Mouse (Mus musculus) liver, embryonic 16.5 days (tissue): ENCODE results near the gene Olfr1155. TPM values are rescaled to one million over a fixed set of nuclear protein-coding genes. Genes with fewer than 3 reads are reported as not detected.

Experiments
- ATAC-seq: fragments of 200-750 bp; cut with Nextera tagmentation; 2 replicates; pipeline ENCODE4 v1.8.0; 2017; ENCODE audit warnings: low read depth, mild to moderate bottlenecking, moderate number of reproducible peaks, moderate library complexity
- H3K27ac ChIP-seq: fragments of 300-500 bp; sonication (generic); 2 replicates; pipeline ENCODE4 v1.5.1; 2014; ENCODE audit warnings: mild to moderate bottlenecking, low read length
- H3K27me3 ChIP-seq: fragments of 300-500 bp; sonication (generic); 2 replicates; pipeline ENCODE4 v1.6.1; 2014; ENCODE audit warnings: low read depth, low read length, mixed read lengths; ENCODE audit not compliant: control insufficient read depth, insufficient read depth
- H3K36me3 ChIP-seq: fragments of 300-500 bp; sonication (generic); 2 replicates; pipeline ENCODE4 v1.6.1; 2014; ENCODE audit warnings: mild to moderate bottlenecking; ENCODE audit not compliant: control insufficient read depth, insufficient read depth
- H3K4me1 ChIP-seq: fragments of 300-500 bp; sonication (generic); 2 replicates; pipeline ENCODE4 v1.6.1; 2014; ENCODE audit warnings: low read depth, low read length, mixed read lengths; ENCODE audit not compliant: control insufficient read depth
- H3K4me2 ChIP-seq: fragments of 300-500 bp; sonication (generic); 2 replicates; pipeline ENCODE4 v1.6.1; 2014; ENCODE audit warnings: low read depth, low read length, mixed read lengths
- H3K4me3 ChIP-seq: fragments of 300-500 bp; sonication (generic); 2 replicates; pipeline ENCODE4 v1.5.1; 2014; ENCODE audit warnings: low read depth, mild to moderate bottlenecking, low read length
- H3K9ac ChIP-seq: fragments of 300-500 bp; sonication (generic); 2 replicates; pipeline ENCODE4 v1.6.1; 2014; ENCODE audit warnings: low read depth, low read length
- H3K9me3 ChIP-seq: fragments of 300-500 bp; sonication (generic); replicated peaks from 2 replicates; pipeline ENCODE4 v1.6.1; 2016; ENCODE audit warnings: low read length; ENCODE audit not compliant: control insufficient read depth
- WGBS: fragments of 180-500 bp; shearing (Covaris S2); extraction: QIAGEN DNeasy Blood & Tissue Kit; methylation state at CpG from one replicate; pipeline ENCODE4 v1.1.7; 2014; ENCODE audit not compliant: insufficient replicate concordance; 5-methylcytosine and 5-hydroxymethylcytosine counted together
- polyA plus RNA-seq: library from polyadenylated mRNA; unstranded; fragments of >200 nt; fragmentation: Nextera tagmentation; extraction: Ambion mirVana; gene quantifications from 2 replicates; pipeline ENCODE4 v1.2.1, GENCODE M21; 2015

Gene Olfr1155
- not detected in 2 replicates for polyA plus RNA-seq

DNA sequence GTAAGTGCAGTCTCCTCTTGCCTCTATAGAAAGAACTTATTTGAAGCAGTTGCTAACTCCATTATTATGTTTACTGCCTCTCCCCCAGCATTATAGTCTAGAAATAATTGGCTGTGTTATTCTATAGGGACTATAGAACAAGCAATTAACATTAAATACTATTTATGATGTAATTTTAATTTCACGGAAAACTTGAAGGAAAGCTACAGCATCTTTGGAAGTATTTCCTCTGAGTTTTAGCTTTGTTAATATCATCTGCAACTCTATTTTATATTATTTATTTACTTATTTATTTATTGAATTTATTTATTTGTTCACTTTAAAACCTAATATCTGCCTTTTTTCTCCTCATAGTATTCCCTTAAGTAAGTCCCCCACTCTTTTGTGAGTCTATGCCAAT lies at the start of gene Olfr1155:
TSS of gene Olfr1155 (minus strand) at position 101 of the 400 bp plus-strand sequence.
- Histone ChIP-seq H3K9me3 (no peaks in the 10 kb centered on the region), H3K4me2 (no peak within 1 kb of the TSS), H3K9ac (no peak within 1 kb of the TSS), H3K27me3 (no peaks in the 10 kb centered on the region), H3K4me1 (no peaks in the 10 kb centered on the region), H3K4me3 (no peak within 1 kb of the TSS), H3K27ac (no peak within 1 kb of the TSS), H3K36me3 (no peaks in the 10 kb centered on the region)
- ATAC-seq: no peak
- WGBS: 69% methylated on average over 1 of the region's 1 CpGs

DNA sequence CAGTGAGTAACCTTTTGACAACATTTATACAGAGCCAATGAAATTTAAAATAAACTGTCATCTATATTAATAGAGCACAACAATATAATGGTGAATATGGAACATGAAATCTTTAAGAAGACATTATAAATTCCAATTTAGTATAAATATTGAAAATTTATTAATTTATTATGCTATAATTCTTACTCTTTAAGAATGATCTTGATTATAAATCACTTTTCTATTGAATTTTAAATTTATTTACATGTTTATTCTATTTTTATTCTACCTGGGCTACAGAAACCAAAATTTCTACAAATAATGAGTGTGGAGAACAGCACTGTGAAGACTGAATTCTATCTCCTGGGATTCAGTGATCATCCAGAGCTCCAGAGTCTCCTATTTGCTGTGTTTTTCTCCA lies 44.9 kb upstream of the Olfr1155 start, which contains the start of gene Olfr1158:
TSS of gene Olfr1158 (plus strand) at position 301 of the 400 bp plus-strand sequence.
- Histone ChIP-seq H3K36me3 (no peaks in the 10 kb centered on the region), H3K4me3 (no peak within 1 kb of the TSS), H3K4me2 (no peak within 1 kb of the TSS), H3K9me3 (no peaks in the 10 kb centered on the region), H3K4me1 (no peaks in the 10 kb centered on the region), H3K9ac (no peak within 1 kb of the TSS), H3K27me3 (no peaks in the 10 kb centered on the region), H3K27ac (no peak within 1 kb of the TSS)
- no peak for ATAC-seq

DNA sequence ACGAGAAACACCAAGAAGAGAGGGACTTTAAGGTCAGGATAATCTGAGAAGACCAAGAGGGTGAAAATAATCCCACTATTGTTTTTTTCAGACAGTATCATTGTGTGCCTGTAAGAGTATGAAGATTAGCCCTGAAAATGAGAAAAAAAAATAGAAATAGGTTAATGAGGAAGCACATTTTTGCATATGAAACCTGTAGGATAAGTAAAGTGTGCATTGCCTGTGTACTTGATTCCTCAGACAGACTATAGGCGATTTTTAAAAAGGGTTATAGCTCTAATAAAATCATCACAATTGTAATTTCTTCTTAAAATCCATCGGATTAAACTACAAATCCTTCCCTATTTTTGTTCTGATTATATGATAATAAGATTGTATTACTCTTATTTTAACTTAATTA lies 29.6 kb upstream of the Olfr1155 start, which contains the start of gene Olfr74:
TSS of gene Olfr74 (minus strand) at position 101 of the 400 bp plus-strand sequence.
- Histone ChIP-seq H3K9me3 (no peaks in the 10 kb centered on the region), H3K36me3 (no peaks in the 10 kb centered on the region), H3K27me3 (no peaks in the 10 kb centered on the region), H3K4me2 (no peak within 1 kb of the TSS), H3K9ac (no peak within 1 kb of the TSS), H3K4me1 (no peaks in the 10 kb centered on the region), H3K27ac (no peak within 1 kb of the TSS), H3K4me3 (no peak within 1 kb of the TSS)
- 44% methylated on average over 3 of the region's 3 CpGs for WGBS
- ATAC-seq: no peak

DNA sequence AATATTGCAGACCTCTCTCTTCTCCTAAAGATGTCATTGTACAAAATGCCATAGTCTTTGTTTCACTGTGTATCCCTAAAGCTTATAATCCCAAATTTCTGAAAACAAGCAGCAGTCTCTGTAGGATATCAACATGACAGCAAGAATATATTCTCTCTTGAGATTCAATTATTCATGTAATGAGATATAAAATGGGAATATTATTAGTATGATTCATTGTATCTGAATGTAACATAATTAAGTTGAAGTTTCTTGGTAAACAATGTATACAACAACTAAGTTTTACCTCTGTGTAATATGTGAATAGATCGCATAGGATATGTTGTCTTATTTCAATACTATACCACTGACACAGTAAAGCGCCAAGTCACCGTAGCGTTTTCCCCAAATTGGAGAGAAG lies 23.3 kb upstream of the Olfr1155 start, which contains the start of gene Olfr1157:
TSS of gene Olfr1157 (minus strand) at position 101 of the 400 bp plus-strand sequence.
- Histone ChIP-seq H3K9me3 (no peaks in the 10 kb centered on the region), H3K27me3 (no peaks in the 10 kb centered on the region), H3K4me3 (no peak within 1 kb of the TSS), H3K9ac (no peak within 1 kb of the TSS), H3K36me3 (no peaks in the 10 kb centered on the region), H3K4me1 (no peaks in the 10 kb centered on the region), H3K4me2 (no peak within 1 kb of the TSS), H3K27ac (no peak within 1 kb of the TSS)
- WGBS: 88% methylated on average over 4 of the region's 4 CpGs
- no peak for ATAC-seq

- no peaks in the 10 kb centered on the region for H3K27me3 ChIP-seq
- no peak within 1 kb of the TSS for H3K9ac ChIP-seq
- no peak within 1 kb of the TSS for H3K27ac ChIP-seq
- H3K4me2 ChIP-seq: no peak within 1 kb of the TSS
- H3K4me3 ChIP-seq: no peak within 1 kb of the TSS
- no peaks in the 10 kb centered on the region for H3K4me1 ChIP-seq
- no peaks in the 10 kb centered on the region for H3K36me3 ChIP-seq
- H3K9me3 ChIP-seq: no peaks in the 10 kb centered on the region
- no peak for ATAC-seq
These were observed 8.1 kb upstream of the Olfr1155 start, which contains the start of gene Olfr1156 for GRCm38 (mm10) chr2:87953000-87953399. Gene Olfr1156 (minus strand): TSS chr2:87953100.

DNA sequence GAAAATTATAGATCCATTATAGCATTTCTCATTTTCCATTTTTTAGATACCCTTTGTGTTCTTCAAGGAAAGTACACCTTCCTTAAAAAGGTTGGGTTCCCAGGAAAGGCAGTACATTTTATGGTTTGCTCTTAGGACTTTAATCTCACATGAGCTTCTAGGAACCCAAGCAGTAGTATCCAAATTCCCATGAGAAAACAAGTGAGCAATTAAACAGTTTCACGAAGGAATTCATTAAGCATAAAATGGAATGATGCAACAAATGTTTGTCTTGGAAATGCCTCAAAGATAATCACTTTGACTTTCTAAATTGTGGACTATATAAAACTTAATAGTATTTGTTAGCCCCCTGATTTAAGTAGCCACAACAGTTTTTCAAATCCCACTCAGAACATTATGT lies 39.9 kb downstream of the Olfr1155 start, which contains the start of gene Olfr1154:
TSS of gene Olfr1154 (minus strand) at position 101 of the 400 bp plus-strand sequence.
- Histone ChIP-seq H3K4me2 (no peak within 1 kb of the TSS), H3K27me3 (no peaks in the 10 kb centered on the region), H3K9ac (no peak within 1 kb of the TSS), H3K36me3 (no peaks in the 10 kb centered on the region), H3K9me3 (no peaks in the 10 kb centered on the region), H3K4me1 (no peaks in the 10 kb centered on the region), H3K27ac (no peak within 1 kb of the TSS), H3K4me3 (no peak within 1 kb of the TSS)
- WGBS: 57% methylated on average over 1 of the region's 1 CpGs
- no peak for ATAC-seq

DNA sequence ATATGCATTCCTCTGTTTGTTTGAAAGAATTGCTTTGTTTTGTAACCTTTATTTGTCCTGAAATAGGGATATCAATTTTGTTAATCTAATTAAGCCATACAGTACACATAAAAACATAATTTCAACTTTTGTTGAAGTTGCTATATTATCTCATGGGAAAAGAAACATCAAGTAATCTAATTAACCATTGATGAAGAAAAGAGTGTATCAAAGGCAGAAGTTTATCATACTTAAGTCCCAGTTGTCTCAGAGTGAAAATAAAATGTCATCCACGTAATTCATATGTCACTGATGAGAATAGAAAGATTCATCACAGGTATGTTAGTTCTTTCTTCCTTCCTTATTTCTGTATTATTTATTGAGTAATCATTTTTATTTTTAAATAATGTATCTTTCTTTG lies 50.3 kb downstream of the Olfr1155 start, which contains the start of gene Olfr1153:
TSS of gene Olfr1153 (plus strand) at position 301 of the 400 bp plus-strand sequence.
- Histone ChIP-seq H3K4me1 (no peaks in the 10 kb centered on the region), H3K4me3 (no peak within 1 kb of the TSS), H3K27ac (no peak within 1 kb of the TSS), H3K9ac (no peak within 1 kb of the TSS), H3K36me3 (no peaks in the 10 kb centered on the region), H3K27me3 (no peaks in the 10 kb centered on the region), H3K4me2 (no peak within 1 kb of the TSS), H3K9me3 (no peaks in the 10 kb centered on the region)
- no peak for ATAC-seq
- 51% methylated on average over 1 of the region's 1 CpGs for WGBS

Other genes starting within 250 kb of the Olfr1155 start
- gene Olfr1137, start 232.0 kb downstream of the Olfr1155 start, polyA plus RNA-seq: not detected in 2 replicates
- gene Olfr1138, start 205.2 kb downstream of the Olfr1155 start, polyA plus RNA-seq: not detected in 2 replicates
- not detected in 2 replicates for gene Olfr1140, start 201.4 kb downstream of the Olfr1155 start, polyA plus RNA-seq
- gene Olfr1141, start 191.1 kb downstream of the Olfr1155 start, polyA plus RNA-seq: not detected in 2 replicates
- not detected in 2 replicates for gene Olfr152, start 165.7 kb downstream of the Olfr1155 start, polyA plus RNA-seq
- not detected in 2 replicates for gene Olfr1143, start 144.5 kb downstream of the Olfr1155 start, polyA plus RNA-seq
- not detected in 2 replicates for gene Olfr1145, start 135.3 kb downstream of the Olfr1155 start, polyA plus RNA-seq
- not detected in 2 replicates for gene Olfr1148, start 114.6 kb downstream of the Olfr1155 start, polyA plus RNA-seq
- not detected in 2 replicates for gene Olfr1150-ps1, start 101.1 kb downstream of the Olfr1155 start, polyA plus RNA-seq
- not detected in 2 replicates for gene Olfr1151, start 89.3 kb downstream of the Olfr1155 start, polyA plus RNA-seq
- gene Olfr1152, start 78.6 kb downstream of the Olfr1155 start, polyA plus RNA-seq: not detected in 2 replicates
- not detected in 2 replicates for gene Olfr1153, start 50.2 kb downstream of the Olfr1155 start, polyA plus RNA-seq
- not detected in 2 replicates for gene Olfr1154, start 40.0 kb downstream of the Olfr1155 start, polyA plus RNA-seq
- not detected in 2 replicates for gene Olfr1156, start 8.0 kb upstream of the Olfr1155 start, polyA plus RNA-seq
- gene Olfr1157, start 23.2 kb upstream of the Olfr1155 start, polyA plus RNA-seq: not detected in 2 replicates
- gene Olfr74, start 29.5 kb upstream of the Olfr1155 start, polyA plus RNA-seq: not detected in 2 replicates
- gene Olfr1158, start 45.0 kb upstream of the Olfr1155 start, polyA plus RNA-seq: not detected in 2 replicates
- gene Olfr1160, start 63.1 kb upstream of the Olfr1155 start, polyA plus RNA-seq: not detected in 2 replicates
- not detected in 2 replicates for gene Olfr1161, start 77.6 kb upstream of the Olfr1155 start, polyA plus RNA-seq
- not detected in 2 replicates for gene Olfr73, start 92.6 kb upstream of the Olfr1155 start, polyA plus RNA-seq
- gene Olfr1162, start 106.0 kb upstream of the Olfr1155 start, polyA plus RNA-seq: not detected in 2 replicates
- gene Olfr1163, start 126.7 kb upstream of the Olfr1155 start, polyA plus RNA-seq: not detected in 2 replicates
- not detected in 2 replicates for gene Olfr1164, start 148.8 kb upstream of the Olfr1155 start, polyA plus RNA-seq
- gene Olfr1166, start 183.1 kb upstream of the Olfr1155 start, polyA plus RNA-seq: not detected in 2 replicates
- gene Olfr1167, start 210.1 kb upstream of the Olfr1155 start, polyA plus RNA-seq: not detected in 2 replicates
- gene Olfr1168, start 236.7 kb upstream of the Olfr1155 start, polyA plus RNA-seq: not detected in 2 replicates